Mouse (Mus musculus) lung, adult 2 months (tissue): ENCODE measurements at regions not wholly inside any gene's neighbourhood (a gene's known extent, or its start where the extent isn't known, plus 50 kb on each side); places are given as distances from the start of the nearest gene placed in this dataset.

Experiments
- CTCF ChIP-seq: fragments of 200-500 bp; IDR thresholded peaks from 2 replicates; pipeline ENCODE4 v1.5.1; 2011; ENCODE audit warnings: mild to moderate bottlenecking, low read length, control low read depth; ENCODE audit not compliant: insufficient read depth
- POLR2A ChIP-seq: fragments of 200-500 bp; IDR thresholded peaks from 2 replicates; pipeline ENCODE4 v1.6.1; 2011; ENCODE audit warnings: low read depth, mild to moderate bottlenecking, control low read depth, low read length, borderline replicate concordance; ENCODE audit errors: extremely low read depth

- TF ChIP-seq CTCF (no peak), POLR2A (no peak)
These were observed 71.5 kb downstream of the Mid1ip1 start for GRCm38 (mm10) chrX:10786359-10786758.
